Mouse (Mus musculus) heart, postnatal 4 days (tissue): ENCODE measurements around the gene Slc4a8. TPM values are rescaled to one million over a fixed set of nuclear protein-coding genes. Genes with fewer than 3 reads are reported as not detected.
"Not testable (repeated sequence)": the region's sequence is repeated elsewhere in the genome, so short reads cannot be mapped to it uniquely, and the experiment has no call there.

Source experiments
- DNase-seq: peaks from one replicate; pipeline ENCODE4 v3.0.0; 2021
- total RNA-seq, 2 experiments: library from RNA; stranded (reverse); gene quantifications; 2 replicates each; pipeline ENCODE4 v1.2.3; 2021

Gene Slc4a8
- total RNA-seq, 2 experiments from 2014 or later: 2.4 to 2.5 TPM

GRCm38 (mm10) chr15:100775189-100776166, 13.9 kb downstream of the Slc4a8 start:
- no peak for DNase-seq

DNA sequence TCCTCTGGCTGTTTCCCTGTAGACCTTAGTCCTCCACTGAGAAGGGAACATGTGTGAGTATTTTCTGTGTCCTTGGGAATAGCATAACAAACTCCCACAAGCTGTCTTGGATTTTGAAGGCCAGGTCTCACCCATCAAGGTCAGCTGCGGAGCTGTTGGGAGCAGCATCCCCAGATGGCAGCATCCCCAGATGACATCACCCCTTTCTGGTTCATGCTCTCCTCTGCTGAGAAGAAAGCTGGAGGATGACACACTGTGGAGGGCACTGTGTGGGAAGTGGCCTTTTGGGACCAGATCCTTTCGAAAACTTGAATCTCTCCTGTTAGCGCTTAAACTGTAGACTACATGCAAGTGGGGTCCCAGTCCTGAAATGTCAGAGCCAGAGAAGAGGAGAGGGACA, 14.9 kb downstream of the Slc4a8 start:
- no peak for DNase-seq

- DNase-seq: peak; percentile 31
Observed at GRCm38 (mm10) chr15:100777020-100778016, 15.8 kb downstream of the Slc4a8 start.

GRCm38 (mm10) chr15:100779896-100780295, 18.3 kb downstream of the Slc4a8 start:
- DNase-seq: peak; percentile 24

DNA sequence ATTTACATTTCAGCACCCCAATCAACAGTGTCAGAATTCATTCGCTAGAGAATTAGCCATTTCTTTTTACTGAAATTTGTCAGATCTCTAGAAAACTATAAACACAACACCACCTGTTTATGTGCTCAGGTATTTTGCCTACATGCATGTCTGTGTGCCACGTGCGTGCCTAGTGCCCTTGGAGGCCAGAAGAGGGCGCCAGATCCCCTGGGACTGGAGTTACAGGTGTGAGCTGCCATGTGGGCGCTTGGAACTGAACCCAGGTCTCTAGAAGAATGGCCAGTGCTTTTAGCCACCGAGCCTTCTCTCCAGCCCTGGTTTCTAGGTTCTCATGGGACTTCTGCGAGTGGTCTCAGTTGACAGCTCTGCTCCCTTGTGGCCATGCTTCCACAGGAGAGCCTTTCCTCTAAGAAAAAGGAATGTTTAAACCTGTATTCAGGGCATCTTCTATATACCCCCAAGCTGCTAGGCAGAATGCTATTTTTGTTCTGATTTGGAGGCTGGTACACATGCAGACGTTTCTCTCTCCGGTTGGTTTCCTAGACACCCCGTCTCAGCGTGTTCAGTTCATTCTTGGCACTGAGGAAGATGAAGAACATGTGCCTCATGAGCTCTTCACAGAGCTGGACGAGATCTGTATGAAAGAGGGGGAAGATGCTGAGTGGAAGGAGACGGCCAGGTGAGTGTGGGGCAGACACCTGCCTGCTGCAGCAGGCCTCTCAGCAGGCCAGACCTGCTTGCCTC, 21.9 kb downstream of the Slc4a8 start:
- DNase-seq: no peak

DNA sequence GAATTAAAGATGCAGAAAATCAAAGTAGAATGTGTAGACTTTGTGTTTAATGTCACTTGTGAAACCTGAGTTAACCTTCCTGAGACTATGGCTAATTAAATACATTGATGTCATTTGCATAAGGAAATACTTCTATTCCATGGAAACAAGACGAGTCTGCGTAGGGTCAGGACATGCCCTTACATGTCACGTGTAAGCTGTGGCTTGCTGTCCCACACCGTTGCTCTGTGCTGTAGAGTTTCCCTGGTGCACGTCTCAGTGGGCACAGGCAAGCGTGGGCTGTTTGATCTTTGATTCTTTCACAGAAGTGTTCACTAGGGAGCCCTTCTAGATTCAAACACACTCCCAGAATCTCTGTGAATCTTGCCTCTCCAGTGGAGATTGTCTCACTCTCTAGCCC, 28.7 kb downstream of the Slc4a8 start:
- no peak for DNase-seq

DNA sequence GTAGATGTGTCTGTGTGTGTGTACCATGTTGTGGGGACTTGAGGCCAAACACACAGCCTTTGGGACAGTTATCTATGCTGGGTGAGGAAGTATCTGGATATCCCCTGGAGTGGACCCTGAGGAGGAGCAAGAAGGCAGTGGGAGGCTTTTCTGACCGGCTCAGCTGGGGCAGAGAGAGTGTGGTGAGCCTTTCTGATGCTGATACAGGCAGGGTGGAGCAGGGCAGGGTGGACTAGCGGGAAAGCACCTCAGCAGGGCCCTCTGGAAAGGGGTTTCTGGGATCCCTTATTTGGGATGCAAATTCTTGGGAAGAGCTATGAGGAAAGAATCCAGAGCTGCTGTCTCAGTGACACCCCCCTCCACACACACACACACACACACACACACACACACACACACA, 30.8 kb downstream of the Slc4a8 start:
- no peak for DNase-seq

DNA sequence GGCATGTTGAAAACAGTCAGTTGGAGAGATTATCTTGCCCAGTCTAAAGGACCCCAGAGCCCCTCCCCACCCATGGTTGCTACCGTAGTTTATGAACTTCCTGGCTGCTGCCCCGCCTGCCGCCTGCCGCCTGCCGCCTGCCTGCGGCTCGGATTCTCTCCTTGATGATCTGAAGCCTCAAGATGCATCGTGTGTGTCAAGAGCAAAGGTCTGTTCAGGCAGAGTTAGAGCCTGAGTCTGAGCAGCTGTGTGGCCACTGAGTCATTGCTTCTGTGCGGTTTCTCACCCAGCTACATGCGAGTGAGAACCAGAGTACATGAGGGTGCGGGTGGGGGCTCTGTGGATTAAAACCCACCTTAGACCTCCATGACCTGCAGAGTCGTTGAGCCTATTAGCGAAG, 39.4 kb downstream of the Slc4a8 start:
- no peak for DNase-seq

GRCm38 (mm10) chr15:100808062-100808461, 46.5 kb downstream of the Slc4a8 start:
- no peak for DNase-seq

- DNase-seq: no peak
Observed at GRCm38 (mm10) chr15:100808484-100808883, 46.9 kb downstream of the Slc4a8 start.

DNA sequence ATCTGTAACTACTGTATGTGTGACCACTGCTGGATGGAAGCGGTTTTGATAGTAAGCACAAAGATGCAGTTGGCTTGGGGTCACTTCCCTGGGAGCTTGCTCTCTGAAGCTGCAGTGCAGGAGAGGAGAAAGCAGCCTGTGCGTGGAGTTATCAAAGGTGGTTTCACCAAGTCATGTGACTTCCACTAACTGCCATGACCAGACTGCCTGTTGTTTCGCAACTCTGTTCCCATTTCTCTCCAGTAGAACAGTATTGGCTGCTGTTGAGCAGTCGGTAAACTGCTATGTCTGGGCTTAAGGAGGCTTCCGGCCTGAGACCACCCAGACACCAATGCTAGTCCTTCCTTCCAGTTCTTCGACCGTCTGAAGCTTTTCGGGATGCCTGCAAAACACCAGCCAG, 48.7 kb downstream of the Slc4a8 start:
- DNase-seq: no peak

DNA sequence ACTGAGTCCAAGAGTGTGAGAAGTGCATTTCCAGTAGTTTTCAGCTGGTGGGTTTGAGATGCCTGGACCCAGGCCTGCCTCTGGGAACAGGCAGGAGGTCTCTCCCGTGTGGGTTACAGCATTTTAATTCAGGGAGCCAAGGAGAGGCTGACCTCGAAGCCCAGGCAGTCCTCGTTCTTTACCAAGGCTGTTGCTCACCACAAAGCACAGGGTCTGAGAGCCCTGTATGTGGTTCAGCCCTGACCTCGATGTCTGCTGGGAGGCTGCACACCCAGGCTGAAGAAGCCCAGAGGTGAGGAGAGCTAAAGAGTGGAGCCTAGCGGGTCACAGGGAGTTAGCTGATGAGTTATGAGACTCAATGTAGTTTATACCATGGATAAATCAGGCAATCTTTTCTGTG, 52.0 kb downstream of the Slc4a8 start:
- DNase-seq: no peak

GRCm38 (mm10) chr15:100814066-100814465, 52.5 kb downstream of the Slc4a8 start:
- DNase-seq: no peak

- DNase-seq: no peak
Observed at GRCm38 (mm10) chr15:100815310-100815709, 53.8 kb downstream of the Slc4a8 start.

DNA sequence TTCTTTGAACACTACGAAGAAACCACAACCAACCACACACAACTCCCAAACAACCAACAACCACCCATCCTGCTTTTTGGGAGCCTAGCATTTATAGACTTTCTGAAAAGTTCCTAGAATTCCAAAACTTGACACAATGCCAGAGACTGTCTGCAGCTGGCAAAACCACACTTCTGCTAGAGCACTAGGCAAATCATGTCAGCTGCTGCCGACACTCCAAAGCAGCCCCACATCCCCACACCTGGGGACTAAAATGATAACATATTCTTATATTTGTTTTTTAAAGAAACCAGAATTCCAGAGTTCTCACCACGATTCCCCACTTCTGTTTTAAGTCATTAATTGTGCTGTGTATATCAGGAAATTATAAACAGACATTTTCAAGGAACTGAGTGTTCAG, 57.3 kb downstream of the Slc4a8 start:
- no peak for DNase-seq

GRCm38 (mm10) chr15:100821824-100822223, 60.3 kb downstream of the Slc4a8 start:
- no peak for DNase-seq

- DNase-seq: not testable (repeated sequence)
Observed at GRCm38 (mm10) chr15:100822370-100822769, 60.8 kb downstream of the Slc4a8 start.

GRCm38 (mm10) chr15:100825249-100825856, 63.8 kb downstream of the Slc4a8 start:
- DNase-seq: no peak

DNA sequence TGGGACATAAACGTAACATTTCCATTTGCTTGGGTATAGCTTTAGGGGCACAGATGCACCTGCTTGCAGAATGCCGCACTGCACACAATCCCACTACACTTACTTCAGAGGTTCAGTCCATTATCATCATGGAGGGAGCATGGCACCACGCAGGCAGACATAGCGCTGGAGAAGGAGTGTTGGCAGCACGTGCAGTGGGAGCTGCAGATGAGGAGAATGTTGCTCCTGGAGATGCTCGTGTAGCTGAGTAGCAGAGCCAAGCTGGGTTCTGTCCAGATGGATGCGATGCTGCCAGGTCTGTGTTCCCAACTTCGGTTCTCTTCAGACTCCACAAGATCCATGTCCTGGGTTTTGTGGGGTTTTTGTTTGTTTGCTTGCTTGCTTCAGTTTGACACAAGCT, 64.5 kb downstream of the Slc4a8 start:
- DNase-seq: no peak

- no peak for DNase-seq
Observed at GRCm38 (mm10) chr15:100829775-100830174, 68.2 kb downstream of the Slc4a8 start.

DNA sequence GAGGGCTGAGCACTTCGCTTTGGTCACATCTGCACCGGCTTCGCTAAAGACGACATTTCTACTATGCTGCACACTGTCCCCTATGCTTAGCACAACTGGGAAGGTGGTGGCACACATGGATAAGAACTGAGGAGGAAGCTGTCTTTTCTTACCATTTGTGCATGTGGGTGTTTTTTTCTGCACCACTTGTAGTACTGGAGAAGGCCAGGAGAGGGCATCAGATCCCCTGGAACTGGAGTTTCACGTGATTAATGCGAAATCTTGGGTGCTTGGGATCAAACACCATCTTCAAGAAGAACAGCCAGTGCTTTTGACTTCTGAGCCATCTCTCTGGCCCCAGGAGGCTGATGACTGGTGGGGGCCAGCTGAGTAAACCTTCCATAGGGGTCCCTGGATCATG, 69.1 kb downstream of the Slc4a8 start:
- peak; percentile 25 for DNase-seq

DNA sequence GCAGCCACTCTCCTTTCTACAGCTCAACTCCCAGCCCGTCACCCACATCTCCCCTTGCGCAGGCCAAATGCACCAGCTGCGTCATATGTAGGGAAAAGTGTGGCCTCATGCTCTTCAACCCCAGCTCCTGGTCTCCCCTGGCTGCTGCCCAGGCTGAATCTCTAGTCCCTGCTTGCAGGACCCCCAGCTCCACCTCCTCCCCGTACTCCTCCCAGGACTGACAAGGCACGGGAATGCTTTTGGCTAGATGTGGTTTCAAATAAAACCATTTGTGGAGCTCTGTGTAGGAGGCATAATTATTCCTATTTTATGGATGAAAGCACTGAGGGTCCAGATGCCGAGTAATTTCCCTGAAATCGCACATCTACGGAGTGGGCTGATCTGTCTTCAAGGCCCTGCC, 70.6 kb downstream of the Slc4a8 start:
- DNase-seq: no peak
